Mouse (Mus musculus): ENCODE data around the gene Csnk1g2. TPM values are rescaled to one million over a fixed set of nuclear protein-coding genes. Genes with fewer than 3 reads are reported as not detected.

Csnk1g2 gene
- polyA plus RNA-seq, 1 experiment from 2014 or later = 65.0 TPM

DNA sequence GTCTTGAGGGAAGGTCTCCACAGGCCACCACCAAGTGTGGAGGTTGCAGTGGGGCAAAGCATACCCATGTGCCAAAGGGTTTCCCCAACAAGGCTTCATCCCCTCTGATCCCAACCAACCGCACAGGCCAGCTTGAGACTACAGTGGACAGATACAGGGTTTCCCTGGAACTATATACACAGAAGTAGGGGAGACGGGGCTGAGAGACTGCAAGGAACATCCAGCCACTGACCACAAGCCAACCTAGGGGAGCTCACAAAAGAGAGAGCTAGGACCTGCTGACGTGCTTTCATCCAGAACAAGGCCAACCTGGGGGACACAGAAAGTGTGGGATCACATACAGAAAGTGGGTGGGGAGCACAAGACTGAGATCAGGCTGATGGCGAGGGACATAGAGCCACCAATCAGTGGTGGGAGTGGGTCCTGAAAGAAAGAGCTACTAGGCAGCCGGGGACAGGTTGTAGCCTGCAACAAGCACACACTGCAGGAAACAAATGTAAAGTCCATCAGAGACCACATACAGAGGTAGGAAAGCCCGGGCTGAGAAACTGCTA is 52.3 kb downstream of the Csnk1g2 start:
- Histone ChIP-seq H3K4me1 (ENCODE audit: control insufficient read depth in 2 of 2, insufficient read depth in 2 of 2, low read length in 2 of 2) (peaks cover 43 to 72% of the 10 kb centered on the region in 2 experiments), H3K4me2 (ENCODE audit: low read length) (peak overlapping the region; percentile 92), H3K9ac (ENCODE audit: low read length) (peak overlapping the region; percentile 98), H3K4me3 (ENCODE audit: control insufficient read depth in 1 of 2, insufficient read depth in 1 of 2, low read depth in 1 of 2, low read length in 2 of 2) (peak overlapping the region; percentile 73 to 100), H3K27ac (replicated peaks in 1 of 2; ENCODE audit: control insufficient read depth in 1 of 2, insufficient read depth in 1 of 2, low read depth in 2 of 2, low read length in 2 of 2) (peak overlapping the region; percentile 3 to 98; a peak in 3 of 4 replicates), H3K27me3 (ENCODE audit: control insufficient read depth, insufficient read depth, low read length) (no peaks in the 10 kb centered on the region), H3K9me3 (ENCODE audit: control insufficient read depth, low read length) (no peaks in the 10 kb centered on the region), H3K36me3 (ENCODE audit: control insufficient read depth, insufficient read depth, low read length) (peaks cover 38% of the 10 kb centered on the region)
- 14% methylated on average over 6 of the region's 6 CpGs for WGBS
- no peak for ATAC-seq (ENCODE audit: insufficient number of reproducible peaks, insufficient read depth, low FRiP score, low read depth)

- peak overlapping the region; percentile 92 for H3K4me2 ChIP-seq (ENCODE audit: low read length)
- no peaks in the 10 kb centered on the region for H3K9me3 ChIP-seq (ENCODE audit: control insufficient read depth, low read length)
- peaks cover 31% of the 10 kb centered on the region for H3K36me3 ChIP-seq (ENCODE audit: control insufficient read depth, insufficient read depth, low read length)
- peaks cover 46 to 70% of the 10 kb centered on the region in 2 experiments for H3K4me1 ChIP-seq (ENCODE audit: control insufficient read depth in 2 of 2, insufficient read depth in 2 of 2, low read length in 2 of 2)
- under 1% methylated on average over 47 of the region's 54 CpGs for WGBS
- no peak for ATAC-seq (ENCODE audit: insufficient number of reproducible peaks, insufficient read depth, low FRiP score, low read depth)
- peak overlapping the region; percentile 98 for H3K9ac ChIP-seq (ENCODE audit: low read length)
- H3K27me3 ChIP-seq (ENCODE audit: control insufficient read depth, insufficient read depth, low read length) = no peaks in the 10 kb centered on the region
- peak overlapping the region; percentile 73 to 100 for H3K4me3 ChIP-seq (ENCODE audit: control insufficient read depth in 1 of 2, insufficient read depth in 1 of 2, low read depth in 1 of 2, low read length in 2 of 2)
- peak overlapping the region; percentile 39 to 98; a peak in 3 of 4 replicates for H3K27ac ChIP-seq (replicated peaks in 1 of 2; ENCODE audit: control insufficient read depth in 1 of 2, insufficient read depth in 1 of 2, low read depth in 2 of 2, low read length in 2 of 2)
Observed at GRCm38 (mm10) chr10:80675405-80676197, 53.0 kb downstream of the Csnk1g2 start.

- H3K27ac ChIP-seq (replicated peaks in 1 of 2; ENCODE audit: control insufficient read depth in 1 of 2, insufficient read depth in 1 of 2, low read depth in 2 of 2, low read length in 2 of 2) = peak overlapping the region; percentile 98 to 99
- ATAC-seq (ENCODE audit: insufficient number of reproducible peaks, insufficient read depth, low FRiP score, low read depth) = peak; percentile 86
- H3K36me3 ChIP-seq (ENCODE audit: control insufficient read depth, insufficient read depth, low read length) = peaks cover 23% of the 10 kb centered on the region
- no peaks in the 10 kb centered on the region for H3K9me3 ChIP-seq (ENCODE audit: control insufficient read depth, low read length)
- no peaks in the 10 kb centered on the region for H3K27me3 ChIP-seq (ENCODE audit: control insufficient read depth, insufficient read depth, low read length)
- peak overlapping the region; percentile 98 for H3K9ac ChIP-seq (ENCODE audit: low read length)
- peak overlapping the region; percentile 73 to 100 for H3K4me3 ChIP-seq (ENCODE audit: control insufficient read depth in 1 of 2, insufficient read depth in 1 of 2, low read depth in 1 of 2, low read length in 2 of 2)
- H3K4me2 ChIP-seq (ENCODE audit: low read length) = peak overlapping the region; percentile 92
- H3K4me1 ChIP-seq (ENCODE audit: control insufficient read depth in 2 of 2, insufficient read depth in 2 of 2, low read length in 2 of 2) = peaks cover 46 to 66% of the 10 kb centered on the region in 2 experiments
- WGBS = under 1% methylated on average over 74 of the region's 78 CpGs
Observed at GRCm38 (mm10) chr10:80676198-80676928, 53.7 kb downstream of the Csnk1g2 start.

- H3K36me3 ChIP-seq (ENCODE audit: control insufficient read depth, insufficient read depth, low read length) = peaks cover 14% of the 10 kb centered on the region
- ATAC-seq (ENCODE audit: insufficient number of reproducible peaks, insufficient read depth, low FRiP score, low read depth) = no peak
- peaks cover 46 to 61% of the 10 kb centered on the region in 2 experiments for H3K4me1 ChIP-seq (ENCODE audit: control insufficient read depth in 2 of 2, insufficient read depth in 2 of 2, low read length in 2 of 2)
- peak overlapping the region; percentile 79 for H3K9ac ChIP-seq (ENCODE audit: low read length)
- peak overlapping the region; percentile 98 to 99 for H3K27ac ChIP-seq (replicated peaks in 1 of 2; ENCODE audit: control insufficient read depth in 1 of 2, insufficient read depth in 1 of 2, low read depth in 2 of 2, low read length in 2 of 2)
- WGBS = 20% methylated on average over 9 of the region's 9 CpGs
- H3K27me3 ChIP-seq (ENCODE audit: control insufficient read depth, insufficient read depth, low read length) = no peaks in the 10 kb centered on the region
- no peaks in the 10 kb centered on the region for H3K9me3 ChIP-seq (ENCODE audit: control insufficient read depth, low read length)
- H3K4me3 ChIP-seq (ENCODE audit: control insufficient read depth in 1 of 2, insufficient read depth in 1 of 2, low read depth in 1 of 2, low read length in 2 of 2) = peak overlapping the region; percentile 43 to 65
- peak overlapping the region; percentile 72 for H3K4me2 ChIP-seq (ENCODE audit: low read length)
Observed at GRCm38 (mm10) chr10:80677128-80677875, 54.7 kb downstream of the Csnk1g2 start.

DNA sequence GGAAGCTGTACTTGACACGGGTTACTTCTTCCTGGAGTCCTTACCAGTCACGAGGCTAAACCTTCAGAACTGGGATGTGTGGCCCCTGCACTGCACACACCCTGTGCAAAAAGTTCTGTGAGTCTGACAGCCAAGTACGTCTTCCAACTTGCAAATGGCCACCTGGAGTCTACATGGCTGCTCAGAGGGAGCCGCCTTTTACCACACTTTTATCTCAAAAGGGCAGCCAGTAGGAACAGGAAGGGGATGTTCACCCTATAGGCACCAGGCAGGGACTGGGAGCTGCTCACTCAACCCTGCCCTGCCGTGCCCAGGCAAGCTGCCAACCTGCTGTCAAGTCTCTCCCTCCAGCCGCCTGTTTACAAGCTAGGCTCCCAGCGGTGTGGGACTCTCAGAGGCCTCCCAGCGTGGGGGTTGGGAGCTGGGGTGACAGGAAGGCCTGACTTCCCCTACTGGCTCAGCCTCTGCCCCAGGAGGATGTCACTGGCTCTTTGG is 55.4 kb downstream of the Csnk1g2 start, which contains the start of gene Mknk2:
Gene Mknk2 (minus strand): TSS at position 171 of the 495 bp plus-strand sequence.
- Histone ChIP-seq H3K4me3 (ENCODE audit: control insufficient read depth in 1 of 2, insufficient read depth in 1 of 2, low read depth in 1 of 2, low read length in 2 of 2) (peak within 1 kb of the TSS; percentile 43 to 65), H3K36me3 (ENCODE audit: control insufficient read depth, insufficient read depth, low read length) (peaks cover 10% of the 10 kb centered on the region), H3K9me3 (ENCODE audit: control insufficient read depth, low read length) (no peaks in the 10 kb centered on the region), H3K27me3 (ENCODE audit: control insufficient read depth, insufficient read depth, low read length) (no peaks in the 10 kb centered on the region), H3K4me1 (ENCODE audit: control insufficient read depth in 2 of 2, insufficient read depth in 2 of 2, low read length in 2 of 2) (peaks cover 46 to 54% of the 10 kb centered on the region in 2 experiments), H3K27ac (replicated peaks in 1 of 2; ENCODE audit: control insufficient read depth in 1 of 2, insufficient read depth in 1 of 2, low read depth in 2 of 2, low read length in 2 of 2) (peak within 1 kb of the TSS; percentile 98 to 99), H3K9ac (ENCODE audit: low read length) (peak within 1 kb of the TSS; percentile 79), H3K4me2 (ENCODE audit: low read length) (peak within 1 kb of the TSS; percentile 72)
- ATAC-seq (ENCODE audit: insufficient number of reproducible peaks, insufficient read depth, low FRiP score, low read depth) = peak; percentile 66
- WGBS = 3% methylated on average over 8 of the region's 8 CpGs

GRCm38 (mm10) chr10:80678601-80679377 is 56.2 kb downstream of the Csnk1g2 start:
- Histone ChIP-seq H3K4me2 (ENCODE audit: low read length) (peak overlapping the region; percentile 72), H3K9me3 (ENCODE audit: control insufficient read depth, low read length) (no peaks in the 10 kb centered on the region), H3K27me3 (ENCODE audit: control insufficient read depth, insufficient read depth, low read length) (no peaks in the 10 kb centered on the region), H3K27ac (replicated peaks in 1 of 2; ENCODE audit: control insufficient read depth in 1 of 2, insufficient read depth in 1 of 2, low read depth in 2 of 2, low read length in 2 of 2) (peak overlapping the region; percentile 98 to 99), H3K4me1 (ENCODE audit: control insufficient read depth in 2 of 2, insufficient read depth in 2 of 2, low read length in 2 of 2) (peaks cover 45 to 46% of the 10 kb centered on the region in 2 experiments), H3K36me3 (ENCODE audit: control insufficient read depth, insufficient read depth, low read length) (peaks cover 10% of the 10 kb centered on the region; the same call in 1 of the 2 replicates), H3K4me3 (ENCODE audit: control insufficient read depth in 1 of 2, insufficient read depth in 1 of 2, low read depth in 1 of 2, low read length in 2 of 2) (peak overlapping the region in 1 of 2 experiments; percentile 43; a peak in 1 of 4 replicates), H3K9ac (ENCODE audit: low read length) (peak overlapping the region; percentile 46)
- 41% methylated on average over 9 of the region's 10 CpGs for WGBS
- no peak for ATAC-seq (ENCODE audit: insufficient number of reproducible peaks, insufficient read depth, low FRiP score, low read depth)

Measured in heart, embryonic 14.5 days (tissue).